Mouse (Mus musculus): ENCODE data around the gene Hspa12a.

Gene Hspa12a

DNA sequence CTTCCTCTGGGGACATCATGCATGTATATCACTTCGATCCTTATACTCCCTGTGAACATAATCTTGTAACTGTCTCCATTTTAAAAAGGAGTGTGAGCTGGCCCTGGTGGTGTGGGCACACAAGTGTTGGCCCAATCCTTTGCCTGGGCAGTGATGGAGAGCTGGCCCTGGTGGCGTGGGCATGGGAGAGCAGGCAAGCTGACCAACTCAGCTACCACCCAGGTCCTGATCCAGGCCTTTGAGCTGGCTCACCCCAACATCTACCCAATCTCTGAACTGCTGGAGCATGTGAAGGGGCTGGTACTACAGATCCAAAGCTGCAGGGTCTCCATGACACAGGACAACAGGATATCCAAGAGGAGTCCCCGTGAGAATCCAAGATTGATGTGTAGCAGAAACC lies 120.2 kb downstream of the Hspa12a start:
- DNase-seq (ENCODE audit: low read depth) = no peak

DNA sequence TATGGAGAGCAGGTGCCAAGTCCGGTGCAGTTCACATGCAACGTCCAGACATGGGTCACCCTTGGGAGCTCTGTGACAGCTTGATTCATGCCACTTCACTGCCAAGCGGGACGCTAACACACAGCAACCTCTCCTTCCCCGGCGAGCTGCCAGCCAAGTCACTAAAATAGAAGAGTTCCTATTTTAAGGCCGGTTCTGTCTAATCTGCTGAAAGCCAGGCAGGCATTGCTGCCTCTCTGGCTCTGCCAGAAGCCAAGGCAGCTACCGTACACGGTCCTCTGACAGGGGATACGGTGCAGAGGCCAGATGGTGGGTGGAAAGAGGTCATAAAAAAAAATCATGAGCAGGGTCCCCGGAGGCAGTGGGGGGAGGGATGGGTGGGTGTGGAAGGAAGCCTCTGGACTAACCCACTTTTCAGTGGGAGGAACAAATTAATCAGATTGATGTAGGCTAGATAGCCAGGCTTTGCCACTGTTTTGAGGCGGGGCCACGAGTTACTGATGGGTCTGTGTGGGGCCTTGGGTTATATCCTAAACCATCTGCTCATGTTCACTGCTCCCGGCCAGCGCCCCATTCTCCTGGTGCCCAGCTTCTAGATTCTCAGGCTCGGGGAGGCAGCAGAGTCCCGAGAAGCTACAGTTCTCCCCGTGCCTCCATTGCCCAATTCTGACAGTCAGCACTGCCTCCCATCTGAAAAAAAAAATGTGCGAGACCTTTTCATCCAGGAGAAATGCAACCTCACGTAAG lies 120.8 kb downstream of the Hspa12a start:
- no peak for DNase-seq (ENCODE audit: low read depth)

DNA sequence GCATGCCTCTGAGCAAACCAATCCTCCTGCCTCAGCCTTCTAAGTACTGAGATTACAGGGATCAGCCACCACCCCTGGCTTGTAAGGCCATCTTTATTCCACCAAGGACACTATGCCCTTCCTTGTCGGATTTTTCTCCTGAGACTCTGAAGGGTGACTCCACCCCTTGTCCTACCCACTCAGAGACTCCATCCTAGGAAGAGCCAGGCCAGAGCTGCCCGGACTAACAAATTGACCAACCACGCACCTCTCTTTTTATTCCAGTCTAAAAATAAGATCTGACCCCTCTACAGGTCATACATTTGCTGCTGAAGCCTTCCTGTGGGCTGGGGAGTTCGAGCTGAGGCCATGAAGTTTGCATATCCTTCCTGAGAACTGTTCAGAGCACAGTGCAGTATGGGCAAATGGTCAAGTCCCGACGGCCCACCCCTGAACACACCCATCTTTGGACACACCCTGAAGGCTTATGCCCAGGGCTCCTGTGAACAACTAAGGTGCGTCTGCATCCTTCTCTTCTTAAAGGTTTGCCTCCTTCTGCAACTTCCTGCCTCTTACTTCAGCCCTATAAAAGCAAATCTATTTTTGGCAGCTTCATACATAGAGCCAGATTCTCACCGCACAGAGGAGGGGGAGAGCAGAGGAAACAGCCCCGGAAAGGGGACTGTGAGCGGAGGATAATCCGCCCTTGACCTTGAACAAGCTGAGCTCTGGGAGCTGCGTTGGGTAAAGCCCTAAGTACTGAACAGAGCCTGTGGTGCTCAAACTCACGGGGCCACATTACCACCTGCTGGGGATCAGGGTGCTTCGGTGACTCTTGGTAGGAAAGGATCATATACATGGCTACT lies 124.7 kb downstream of the Hspa12a start:
- no peak for DNase-seq (ENCODE audit: low read depth)

DNA sequence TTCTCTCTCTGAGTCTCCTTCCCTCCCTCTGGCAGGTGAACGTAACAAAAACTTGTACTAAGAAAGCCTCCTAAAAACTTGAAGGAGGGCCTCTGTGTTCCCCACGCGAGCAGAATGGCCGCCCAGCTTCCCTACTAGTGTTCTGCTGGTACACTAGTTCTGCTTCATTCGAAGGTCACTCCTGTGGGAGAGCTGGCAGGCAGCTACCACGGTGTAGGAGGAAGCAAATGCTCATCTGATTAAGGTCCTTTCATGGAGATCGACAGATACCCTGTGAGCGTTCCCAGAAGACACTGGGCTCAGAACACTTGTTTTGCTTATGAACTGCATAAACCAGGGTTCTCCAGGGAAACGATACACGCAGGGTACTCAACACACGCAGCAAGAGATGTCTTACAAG lies 126.1 kb downstream of the Hspa12a start:
- DNase-seq (ENCODE audit: low read depth) = no peak

DNA sequence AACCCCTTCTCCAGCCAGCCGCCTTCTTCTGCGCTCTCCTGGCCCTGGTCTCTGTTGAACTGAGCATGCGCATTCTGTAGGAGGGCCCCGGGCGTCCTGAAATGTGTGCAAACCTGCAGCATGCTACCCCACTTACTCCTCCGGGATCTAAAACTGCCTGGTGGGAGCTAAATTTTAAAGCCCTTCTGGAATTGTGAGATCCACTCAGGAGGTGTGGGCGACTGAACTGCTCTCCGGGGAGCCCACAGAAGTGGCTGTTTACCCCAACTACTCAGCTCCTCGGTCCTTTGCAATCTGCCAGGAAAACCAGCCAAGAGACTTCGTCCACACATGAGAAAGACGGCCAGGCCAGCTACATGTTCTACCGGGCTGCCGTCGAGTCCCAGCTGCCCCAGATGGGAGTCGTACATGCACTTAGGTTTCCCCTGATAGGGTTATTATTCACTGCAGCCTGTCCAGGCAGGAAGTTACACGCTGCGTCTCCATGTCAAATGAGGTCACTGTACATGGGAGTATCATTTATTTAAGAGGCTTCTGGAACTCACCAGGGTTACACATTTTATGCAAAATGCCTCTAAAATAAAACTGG lies 126.9 kb downstream of the Hspa12a start:
- DNase-seq (ENCODE audit: low read depth) = no peak

DNA sequence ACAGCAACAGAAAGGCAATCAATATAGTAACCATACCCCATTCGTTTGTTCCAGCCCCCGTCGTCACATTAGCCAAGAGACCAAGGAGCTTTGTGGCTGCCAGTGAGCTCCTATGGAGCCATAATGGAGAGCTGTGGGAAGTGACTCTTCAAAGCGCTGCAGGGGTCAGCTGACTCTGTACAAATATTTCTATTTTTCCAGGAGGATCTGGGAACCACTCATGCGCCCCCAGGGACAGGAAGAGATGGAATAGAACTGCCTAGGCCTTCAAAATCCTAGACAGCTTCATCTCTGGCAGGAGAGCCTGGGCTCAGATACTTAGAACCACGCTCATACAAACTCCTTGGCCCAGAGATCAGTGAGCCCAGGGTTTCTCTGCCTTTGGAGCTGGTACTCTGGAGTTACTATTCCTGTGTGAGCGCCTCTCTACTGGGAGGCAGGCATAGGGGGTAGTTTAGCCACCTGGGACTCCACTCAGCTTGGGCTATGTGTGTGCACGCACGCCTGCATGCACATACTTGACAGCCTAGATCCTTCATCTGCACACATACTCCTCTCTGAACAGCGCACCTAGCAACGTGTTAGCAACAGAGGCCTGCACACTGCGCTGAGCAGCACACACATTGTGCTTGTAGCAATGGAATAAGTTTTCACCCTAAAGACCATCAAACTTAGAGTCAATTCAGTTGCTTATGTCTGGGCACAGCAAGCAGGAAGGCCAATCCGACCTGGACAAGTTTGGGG lies 128.1 kb downstream of the Hspa12a start:
- no peak for DNase-seq (ENCODE audit: low read depth)

DNA sequence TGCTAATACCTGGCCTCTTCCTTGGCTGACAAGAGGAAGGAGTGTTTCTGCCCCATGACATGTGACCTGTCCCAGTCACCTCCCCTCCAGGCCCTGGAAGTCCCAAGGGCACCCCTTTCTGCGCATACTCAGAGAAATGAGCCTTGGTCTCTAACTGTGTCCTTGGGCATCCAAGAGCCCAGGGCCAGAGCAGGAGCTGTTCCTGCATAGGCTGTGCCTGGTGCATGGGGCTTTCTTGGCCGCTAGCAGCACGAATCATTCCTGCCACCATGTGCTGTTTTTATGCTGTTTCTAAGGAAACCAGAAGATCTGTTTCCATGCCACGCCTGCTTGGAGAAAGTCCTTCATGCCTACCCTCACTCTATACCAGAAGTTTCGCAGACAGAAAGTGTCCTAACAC lies 132.9 kb downstream of the Hspa12a start:
- no peak for DNase-seq (ENCODE audit: low read depth)

DNA sequence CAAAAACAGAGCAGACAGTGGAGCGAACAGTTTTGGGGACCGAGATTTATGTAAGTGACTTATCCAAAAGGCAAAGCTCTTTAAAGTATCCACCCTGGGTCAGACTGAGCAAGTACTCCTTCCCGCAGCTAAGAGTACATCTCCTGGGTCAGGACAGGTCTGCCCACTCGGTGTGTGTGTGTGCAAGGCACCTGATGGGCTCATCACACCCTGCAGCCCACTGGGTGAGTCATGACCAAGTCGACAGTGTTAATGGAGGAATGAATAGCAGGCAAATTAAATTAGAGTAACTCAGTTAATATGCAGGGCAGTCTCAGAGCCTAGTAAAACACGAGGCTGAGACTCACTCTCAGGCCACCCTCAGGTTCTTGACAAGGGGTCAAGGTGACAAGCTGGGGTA lies 134.6 kb downstream of the Hspa12a start:
- no peak for DNase-seq (ENCODE audit: low read depth)

DNA sequence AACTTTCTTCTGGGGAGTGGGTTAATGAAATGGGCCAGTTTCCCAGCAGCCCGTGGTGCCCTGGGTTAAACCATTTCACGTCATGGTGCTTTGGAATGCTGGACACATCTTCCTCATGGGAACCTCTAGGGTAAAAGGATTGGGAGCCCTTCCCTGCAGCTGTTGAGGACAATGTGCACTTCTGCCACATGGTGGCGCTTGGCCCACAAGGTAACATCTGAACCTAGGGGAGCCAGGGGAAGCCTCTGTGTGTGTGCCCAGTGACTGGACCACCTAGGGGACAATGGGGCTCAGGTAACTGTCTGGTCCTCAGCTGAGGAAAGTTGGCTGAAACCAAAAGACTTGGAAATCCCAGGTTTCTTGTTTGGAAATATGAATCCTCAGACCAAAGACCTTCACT lies 137.1 kb downstream of the Hspa12a start:
- no peak for DNase-seq (ENCODE audit: low read depth)

DNA sequence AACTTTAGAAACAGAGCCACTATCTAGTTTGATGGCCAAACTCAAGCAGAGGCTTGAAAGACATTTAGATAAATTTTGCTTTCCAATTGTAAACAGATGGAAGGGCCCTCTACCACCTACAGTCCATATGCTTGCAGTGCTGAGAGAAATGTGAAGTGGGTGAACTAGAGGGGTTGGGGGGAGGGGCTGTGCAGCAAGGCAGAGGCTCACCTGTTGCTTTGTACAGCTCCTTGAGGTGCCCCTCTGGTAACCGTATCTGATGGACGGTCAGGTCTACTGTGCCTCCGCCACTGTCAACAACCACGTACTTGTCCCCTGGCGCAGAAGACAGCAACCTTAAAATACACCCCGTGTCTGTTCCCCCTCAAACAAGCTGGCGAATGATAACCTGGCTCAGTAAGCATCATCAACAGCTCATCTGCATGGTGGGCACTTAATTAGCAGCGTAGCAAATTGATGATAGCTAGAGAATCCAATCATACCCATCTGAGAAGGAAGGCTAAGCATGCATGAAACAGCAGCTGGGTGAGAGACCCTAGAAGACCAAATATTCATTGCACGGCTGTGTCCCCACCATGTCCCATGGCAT lies 138.2 kb downstream of the Hspa12a start:
- DNase-seq (ENCODE audit: low read depth) = no peak

DNA sequence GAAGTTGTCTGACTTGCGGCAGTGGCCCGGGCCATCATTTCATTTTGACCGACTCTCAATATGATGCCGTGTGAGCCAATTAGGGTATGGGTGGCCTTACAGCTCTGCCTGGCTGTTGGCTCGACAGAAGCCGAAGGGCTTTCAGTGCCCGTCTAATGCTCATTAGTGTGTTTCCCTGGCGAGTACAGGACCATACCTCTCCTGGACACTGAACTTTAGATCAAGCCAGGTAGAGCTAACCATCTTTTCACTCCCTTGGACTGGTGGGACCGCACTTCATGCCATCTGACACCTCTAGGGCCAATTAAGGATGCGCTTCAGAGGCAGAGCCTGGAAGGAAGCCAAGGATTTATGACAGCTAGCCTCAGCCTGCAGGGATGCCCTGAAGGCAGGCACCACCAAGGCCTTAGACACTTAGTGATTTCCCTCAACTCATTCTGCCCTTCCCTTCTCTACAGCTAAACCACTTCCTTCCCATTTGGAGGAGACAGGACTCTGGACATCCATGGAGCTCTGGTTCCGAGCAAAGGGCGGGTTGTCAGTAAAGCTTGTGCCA lies 148.3 kb downstream of the Hspa12a start:
- DNase-seq (ENCODE audit: low read depth) = no peak

DNA sequence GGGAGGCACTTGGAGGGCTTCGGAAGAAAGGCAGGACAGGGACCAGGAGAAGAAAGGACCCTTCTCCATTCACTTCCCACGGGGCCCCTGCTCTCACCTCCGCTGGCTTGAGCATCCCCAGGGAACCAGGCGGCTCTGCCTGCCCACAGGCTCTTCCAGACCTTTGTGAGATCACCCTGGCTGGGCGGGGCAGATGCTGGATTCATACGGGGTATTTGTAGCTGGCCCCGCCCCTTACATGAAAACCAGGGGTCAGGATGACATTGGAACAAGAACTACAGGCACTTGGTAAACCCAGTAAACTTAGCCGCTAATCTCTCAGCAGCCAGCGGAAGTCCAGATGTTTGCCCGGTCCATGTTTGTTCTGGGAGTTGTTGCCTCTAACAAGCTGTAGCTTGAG lies 149.2 kb downstream of the Hspa12a start, which contains the start of gene 1700019N19Rik:
TSS of gene 1700019N19Rik (minus strand) at position 178 of the 400 bp plus-strand sequence.
- no peak for DNase-seq (ENCODE audit: low read depth)

DNA sequence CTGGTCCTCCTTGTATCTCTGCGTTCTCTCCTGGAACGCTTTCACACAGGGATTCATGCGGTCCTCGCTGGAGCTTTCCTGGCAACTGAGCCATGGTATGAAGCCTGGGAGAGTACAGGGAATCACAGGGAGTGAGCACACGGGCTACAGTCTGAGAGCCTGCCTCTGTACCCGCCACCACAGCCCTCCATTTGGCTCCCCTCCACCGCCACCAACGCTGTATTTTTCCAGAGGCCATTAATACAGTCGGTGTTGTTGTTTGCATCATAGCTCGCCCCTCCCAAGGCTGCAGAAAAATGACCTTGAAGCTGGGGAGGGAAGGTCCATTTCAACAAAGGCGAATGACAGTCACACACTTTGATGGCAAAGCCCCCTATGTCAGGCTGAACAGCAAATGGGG lies 154.3 kb downstream of the Hspa12a start:
- no peak for DNase-seq (ENCODE audit: low read depth)

DNA sequence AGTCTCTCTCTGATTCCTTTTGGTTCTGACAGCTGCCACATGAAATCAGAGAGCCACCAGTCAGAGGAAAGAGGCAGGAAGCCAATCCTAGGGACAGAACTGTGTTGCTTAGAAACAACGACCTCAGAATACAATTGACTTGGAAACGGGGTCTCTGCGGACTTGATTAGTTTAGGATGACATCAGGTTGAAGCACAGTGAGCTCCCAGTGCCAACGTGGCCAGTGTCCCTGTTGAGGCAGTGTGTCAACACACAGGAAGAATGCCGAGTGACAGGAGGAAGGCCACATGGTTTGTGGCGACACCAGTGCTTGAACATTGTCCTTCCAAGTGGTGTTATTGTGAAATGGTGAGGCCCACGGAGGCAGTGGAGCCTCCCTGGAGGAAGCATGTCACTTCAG lies 159.5 kb downstream of the Hspa12a start:
- DNase-seq (ENCODE audit: low read depth) = no peak

DNA sequence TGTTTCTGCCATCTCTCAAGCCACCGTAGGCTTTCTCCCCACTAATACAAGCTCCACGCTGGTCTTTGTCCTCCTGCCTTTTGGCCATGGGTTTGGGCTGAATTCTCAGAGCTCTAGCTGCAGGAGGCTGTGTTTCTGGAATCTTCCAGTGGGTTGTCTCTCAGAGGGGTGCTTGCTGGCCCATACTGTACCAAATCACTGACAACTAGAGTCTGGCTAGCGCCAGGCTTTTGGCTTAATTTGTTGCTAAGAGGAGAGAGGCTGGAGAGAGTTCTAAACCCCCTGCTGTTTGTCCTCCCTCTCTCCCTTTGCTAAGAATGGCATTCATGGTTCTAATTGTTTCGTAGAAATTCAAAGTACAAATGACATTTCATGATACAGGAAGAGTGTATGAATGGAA lies 161.9 kb downstream of the Hspa12a start:
- DNase-seq (ENCODE audit: low read depth) = no peak

DNA sequence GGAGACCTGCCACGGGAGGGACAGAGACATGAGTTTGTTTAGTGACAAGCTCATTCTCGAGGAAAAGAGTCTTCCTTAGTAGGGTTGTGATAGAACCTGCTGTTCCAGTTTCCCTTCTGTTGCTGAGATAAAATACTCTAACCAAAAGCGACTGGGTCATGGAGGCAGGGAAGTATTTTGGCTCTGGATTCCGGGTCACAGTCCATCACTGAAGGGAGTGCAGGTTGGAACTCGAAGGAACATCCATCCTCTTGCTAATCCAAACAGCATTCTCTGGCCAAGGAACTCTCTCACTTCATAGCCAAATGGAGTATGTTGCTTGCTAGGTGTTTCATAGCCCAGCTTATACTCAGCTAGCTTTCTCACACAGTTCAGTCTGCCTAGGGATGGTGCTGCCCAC lies 167.0 kb downstream of the Hspa12a start:
- no peak for DNase-seq (ENCODE audit: low read depth)

DNA sequence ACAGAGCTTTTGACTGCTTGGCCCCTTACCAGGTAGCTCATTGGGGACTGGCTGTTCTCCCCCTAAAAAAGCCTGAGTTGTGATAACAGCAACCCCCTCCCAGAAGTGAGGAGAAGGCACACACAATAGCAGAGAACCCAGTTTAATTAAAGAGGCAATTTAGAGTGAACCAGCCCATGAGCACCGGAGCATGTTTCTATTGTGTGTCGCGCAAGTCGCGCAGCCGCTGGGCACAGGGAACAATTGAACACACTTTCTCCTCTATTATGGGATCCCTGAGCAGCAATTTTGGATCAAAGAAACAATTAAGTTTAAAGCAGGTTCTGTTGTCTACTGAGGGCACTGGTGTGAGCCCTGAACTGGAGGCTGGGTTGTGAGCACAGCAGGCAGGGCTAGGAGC lies 176.1 kb downstream of the Hspa12a start:
- DNase-seq (ENCODE audit: low read depth) = no peak

DNA sequence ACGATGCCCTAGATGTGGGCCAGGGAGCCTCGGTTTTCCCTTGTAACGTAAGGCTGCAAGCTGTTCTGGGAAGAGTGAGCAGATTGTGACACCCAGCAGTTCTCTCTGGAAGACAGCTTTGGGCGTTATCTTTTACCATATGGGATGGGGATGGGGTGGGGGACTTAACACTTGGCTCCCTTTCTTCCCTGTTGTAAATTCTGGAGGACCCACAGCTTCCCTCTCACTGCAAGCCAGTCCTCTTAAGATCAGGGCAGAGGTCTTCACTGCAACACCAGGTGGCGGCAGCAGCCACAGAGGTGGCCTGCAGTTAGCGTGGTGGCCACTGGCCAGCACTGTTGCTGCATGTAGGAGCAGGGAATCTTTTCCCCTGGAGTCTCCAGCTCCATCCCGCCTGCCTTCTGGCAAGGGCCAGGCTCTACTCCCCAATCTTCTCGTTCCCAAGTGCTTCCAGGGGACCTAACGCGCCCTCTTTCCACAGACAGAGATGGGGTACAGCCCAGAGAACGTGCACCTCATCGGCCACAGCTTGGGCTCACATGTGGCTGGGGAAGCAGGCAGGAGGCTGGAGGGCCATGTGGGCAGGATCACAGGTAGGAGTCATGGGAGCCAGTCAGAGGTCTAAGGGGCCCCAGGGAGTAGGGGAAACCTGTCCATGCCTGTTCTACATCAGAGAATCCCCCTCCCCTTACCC lies 180.5 kb downstream of the Hspa12a start:
- DNase-seq (ENCODE audit: low read depth) = no peak

DNA sequence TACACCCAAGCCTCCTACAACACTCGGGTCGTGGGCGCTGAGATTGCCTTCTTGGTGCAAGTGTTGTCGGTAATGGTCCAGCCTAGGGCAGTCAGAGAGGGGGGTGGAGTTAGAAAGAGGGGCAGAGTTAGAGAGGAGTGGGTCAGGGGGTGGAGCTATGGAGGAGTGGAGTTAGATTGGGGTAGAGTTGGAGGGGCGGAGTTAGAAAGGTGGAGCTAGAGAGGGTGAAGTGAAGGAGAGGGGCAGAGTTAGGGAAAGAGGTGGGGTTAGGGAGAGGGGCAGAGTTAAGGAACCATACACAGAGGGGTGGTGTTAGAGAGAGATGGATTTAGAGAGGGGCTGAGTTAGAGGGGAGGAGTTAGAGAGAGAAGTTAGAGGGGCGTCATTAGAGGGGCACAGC lies 181.1 kb downstream of the Hspa12a start:
- no peak for DNase-seq (ENCODE audit: low read depth)

DNA sequence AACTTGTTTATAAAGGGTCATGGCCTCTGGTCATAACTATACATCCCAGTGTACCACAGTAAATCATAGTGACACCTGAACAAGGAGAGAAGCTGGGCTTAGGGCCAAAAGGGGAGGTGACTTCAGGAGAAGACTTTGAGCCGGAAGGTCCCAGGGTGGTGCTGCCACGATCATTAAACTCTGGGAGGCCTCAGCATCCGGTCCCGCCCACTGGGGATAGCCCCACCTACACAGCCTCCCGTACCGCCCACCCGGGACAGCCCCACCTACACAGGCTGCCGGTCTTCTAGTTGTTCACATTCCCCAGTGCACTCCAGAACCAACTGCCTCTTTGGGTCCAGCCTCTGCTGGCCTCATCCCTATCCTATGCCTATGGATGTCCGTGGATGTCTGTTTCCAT lies 184.0 kb downstream of the Hspa12a start, which contains the start of gene Pnliprp2:
TSS of gene Pnliprp2 (plus strand) at position 297 of the 400 bp plus-strand sequence.
- no peak for DNase-seq (ENCODE audit: low read depth)

DNA sequence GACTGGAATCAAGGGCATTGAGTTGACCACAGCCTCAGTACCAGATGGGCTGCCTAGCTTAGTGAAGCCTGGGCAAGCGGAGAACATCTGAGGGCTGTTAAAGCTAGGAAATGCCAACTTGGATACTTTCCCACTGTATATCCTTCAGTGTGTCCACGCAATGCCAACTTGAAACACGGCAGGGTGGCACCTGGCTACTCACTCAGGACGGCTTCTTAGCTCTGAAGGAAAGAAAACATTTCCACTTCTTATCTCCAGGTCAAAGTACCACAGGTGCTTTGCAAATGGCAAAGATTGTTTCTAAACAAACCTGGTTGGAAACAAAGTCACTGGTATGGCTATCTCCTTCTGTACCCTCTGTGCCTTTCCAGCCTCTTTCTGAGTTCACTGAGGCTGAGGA lies 184.6 kb downstream of the Hspa12a start:
- DNase-seq (ENCODE audit: low read depth) = no peak
